Mouse (Mus musculus) hindbrain, embryonic 11.5 days (tissue): Measurements from ENCODE around the gene Pfkl. TPM values are rescaled to one million over a fixed set of nuclear protein-coding genes. Genes with fewer than 3 reads are reported as not detected.

Source experiments
- ATAC-seq: fragments of 200-750 bp; cut with Nextera tagmentation; 2 replicates; pipeline ENCODE4 v1.8.0; 2017; ENCODE audit warnings: mild to moderate bottlenecking, moderate TSS enrichment, moderate library complexity; ENCODE audit not compliant: low FRiP score
- DNase-seq: peaks from one replicate; pipeline ENCODE4 v3.0.0-alpha.2; 2015; ENCODE audit warnings: low spot score
- H3K27ac ChIP-seq: fragments of 300-500 bp; sonication (generic); 2 replicates; pipeline ENCODE4 v1.5.1; 2014; ENCODE audit warnings: mild to moderate bottlenecking, low read depth, low read length
- H3K27me3 ChIP-seq: fragments of 300-500 bp; sonication (generic); 2 replicates; pipeline ENCODE4 v1.6.1; 2014; ENCODE audit warnings: mild to moderate bottlenecking, low read length, moderate library complexity, mixed read lengths; ENCODE audit not compliant: control insufficient read depth, insufficient read depth
- H3K36me3 ChIP-seq: fragments of 300-500 bp; sonication (generic); 2 replicates; pipeline ENCODE4 v1.6.1; 2014; ENCODE audit warnings: mild to moderate bottlenecking, low read length, moderate library complexity, mixed read lengths; ENCODE audit not compliant: control insufficient read depth, insufficient read depth
- H3K4me1 ChIP-seq: fragments of 300-500 bp; sonication (generic); replicated peaks from 2 replicates; pipeline ENCODE4 v1.6.1; 2014; ENCODE audit warnings: low read length, mixed read lengths; ENCODE audit not compliant: control insufficient read depth, insufficient read depth
- H3K4me2 ChIP-seq: fragments of 300-500 bp; sonication (generic); replicated peaks from 2 replicates; pipeline ENCODE4 v1.6.1; 2014; ENCODE audit warnings: mild to moderate bottlenecking, low read depth, low read length
- H3K4me3 ChIP-seq: fragments of 300-500 bp; sonication (generic); 2 replicates; pipeline ENCODE4 v1.5.1; 2014; ENCODE audit warnings: low read depth, low read length
- H3K9ac ChIP-seq: fragments of 300-500 bp; sonication (generic); 2 replicates; pipeline ENCODE4 v1.6.1; 2014; ENCODE audit warnings: low read depth, low read length
- H3K9me3 ChIP-seq: fragments of 300-500 bp; sonication (generic); 2 replicates; pipeline ENCODE4 v1.6.1; 2016; ENCODE audit warnings: low read length; ENCODE audit not compliant: control insufficient read depth
- whole genome bisulfite sequencing: fragments of 180-500 bp; shearing (Covaris S2); extraction: QIAGEN DNeasy Blood & Tissue Kit; methylation state at CpG from one replicate; pipeline ENCODE4 v1.1.7; 2014; 5-methylcytosine and 5-hydroxymethylcytosine counted together
- polyA plus RNA-seq: library from polyadenylated mRNA; unstranded; fragments of >200 nt; fragmentation: Nextera tagmentation; extraction: Ambion mirVana; gene quantifications from 2 replicates; pipeline ENCODE4 v1.2.1, GENCODE M21; 2014

The Pfkl gene
- polyA plus RNA-seq, 1 experiment from 2014 or later: 85.5 TPM

DNA sequence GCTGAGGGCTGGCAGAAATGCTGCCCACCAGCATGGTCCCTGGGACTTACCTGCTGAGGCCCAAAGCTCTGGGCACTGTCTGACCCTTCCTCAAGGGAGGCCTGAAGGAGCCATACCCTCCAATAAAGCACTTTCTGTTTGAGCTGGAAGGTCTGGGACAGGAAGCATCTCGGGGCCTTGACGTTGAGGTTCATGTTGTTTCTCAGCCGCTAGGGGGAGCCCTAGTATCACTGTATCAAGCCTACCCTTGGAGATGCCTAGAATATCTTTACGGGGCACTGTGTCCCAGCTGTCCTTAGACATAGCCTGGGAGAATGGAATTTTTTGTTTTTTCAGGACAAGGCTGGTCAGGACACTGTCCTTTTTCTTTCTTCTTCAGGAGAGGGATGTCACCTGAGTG is 25.2 kb downstream of the Pfkl start:
- ATAC-seq (peak; percentile 69; the same call in 1 of the 2 replicates), DNase-seq (peak; percentile 87)
- H3K27me3 ChIP-seq: no peaks in the 10 kb centered on the region
- H3K27ac ChIP-seq: no peak overlapping the region
- H3K36me3 ChIP-seq: peaks cover 6% of the 10 kb centered on the region; the same call in 1 of the 2 replicates
- H3K4me2 ChIP-seq: no peak overlapping the region
- H3K9me3 ChIP-seq: no peaks in the 10 kb centered on the region
- WGBS: 2% methylated on average over 4 of the region's 4 CpGs
- H3K4me1 ChIP-seq: no peaks in the 10 kb centered on the region
- H3K9ac ChIP-seq: no peak overlapping the region
- no peak overlapping the region for H3K4me3 ChIP-seq

DNA sequence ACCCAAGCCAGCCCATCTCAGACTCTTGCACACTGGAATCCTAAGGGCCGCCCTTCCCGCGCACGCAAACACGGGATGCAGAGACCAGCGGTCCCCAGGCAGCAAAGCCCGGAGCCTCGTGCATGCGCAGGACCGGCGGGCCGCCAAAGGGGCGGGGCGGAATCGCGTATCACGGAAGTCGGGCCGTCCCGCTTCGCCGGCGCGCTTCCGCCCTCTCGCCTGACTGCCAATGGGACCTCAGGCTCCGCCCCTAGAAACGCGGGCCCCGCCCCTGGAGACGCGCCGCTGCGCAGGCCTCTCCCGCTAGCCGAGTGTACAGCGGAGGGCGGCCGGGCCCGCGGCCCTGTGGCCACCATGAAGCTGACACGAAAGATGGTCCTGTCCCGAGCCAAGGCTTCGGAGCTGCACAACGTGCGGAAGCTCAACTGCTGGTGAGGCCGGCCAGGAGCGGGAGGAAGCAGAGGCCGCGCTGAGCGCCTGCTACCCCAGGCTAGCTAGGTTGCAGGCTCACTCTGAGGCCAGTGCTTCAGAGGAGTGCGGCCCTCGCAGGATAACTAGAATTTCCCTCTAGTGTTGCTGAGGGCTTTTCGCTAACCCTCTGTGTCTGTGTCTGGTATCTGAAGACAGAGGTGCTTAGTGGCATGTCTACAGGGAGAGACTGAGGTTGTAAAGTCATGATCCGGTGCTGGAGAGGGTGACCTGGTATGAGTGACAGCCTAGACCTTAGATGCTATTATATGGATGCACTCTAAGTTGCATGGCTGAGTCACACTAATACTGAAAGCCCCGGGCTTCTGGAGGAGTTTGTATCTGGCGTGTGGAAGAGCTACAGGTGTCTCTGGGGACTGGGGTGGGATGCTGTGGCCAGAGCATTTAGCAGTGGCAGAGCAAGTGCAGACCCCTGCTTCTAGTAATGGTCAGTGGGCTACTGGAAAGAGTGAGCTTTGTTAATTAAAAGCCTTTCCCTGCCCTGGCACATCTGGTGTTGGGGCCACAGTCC is 31.2 kb downstream of the Pfkl start, which contains the start of gene 1810043G02Rik:
Gene 1810043G02Rik, plus strand, starts transcription at position 174 of the 1,000 bp plus-strand sequence.
- Histone ChIP-seq H3K27ac (peak within 1 kb of the TSS; percentile 70), H3K4me3 (peak within 1 kb of the TSS; percentile 70)
- DNase-seq: peak; percentile 100

DNA sequence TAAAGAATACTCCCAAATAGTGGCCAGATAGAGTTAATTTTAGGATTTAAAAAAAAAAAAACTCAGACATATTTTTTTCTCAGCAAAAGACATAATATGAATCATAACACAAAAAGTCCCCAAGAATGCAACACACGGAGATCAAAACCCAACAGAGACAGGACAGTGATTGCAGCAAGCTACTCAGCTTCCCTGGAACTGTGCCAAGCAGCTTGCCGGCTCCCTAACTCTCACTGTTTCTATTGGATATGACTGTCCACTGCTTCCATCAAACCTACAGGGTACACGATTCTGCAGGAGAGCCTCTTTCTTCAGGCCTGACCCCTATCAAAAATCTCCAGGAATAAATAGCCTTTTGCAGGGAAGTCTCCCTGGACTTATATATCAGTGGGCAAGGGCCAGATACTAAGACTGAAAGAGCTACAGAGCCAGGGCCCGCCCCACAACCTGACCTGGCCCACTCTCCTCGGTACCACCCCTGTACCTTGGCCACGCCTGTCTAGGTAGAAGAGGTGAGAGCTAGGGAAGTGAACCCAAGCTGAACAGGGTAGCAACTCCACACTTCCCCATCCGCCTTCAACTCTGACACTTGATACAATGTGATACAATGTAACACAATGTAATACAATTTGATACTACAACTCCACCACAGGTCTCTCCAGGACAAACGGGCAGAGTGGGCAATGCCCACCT is 33.3 kb downstream of the Pfkl start:
- no peaks in the 10 kb centered on the region for H3K36me3 ChIP-seq
- H3K4me1 ChIP-seq: peaks cover 3% of the 10 kb centered on the region; the same call in 1 of the 2 replicates
- H3K4me2 ChIP-seq: no peak overlapping the region
- H3K9ac ChIP-seq: no peak overlapping the region
- 85% methylated on average over 8 of the region's 8 CpGs for WGBS
- no peaks in the 10 kb centered on the region for H3K27me3 ChIP-seq
- DNase-seq: no peak
- H3K4me3 ChIP-seq: no peak overlapping the region
- no peak overlapping the region for H3K27ac ChIP-seq
- no peaks in the 10 kb centered on the region for H3K9me3 ChIP-seq
- no peak for ATAC-seq

More for the DNA sequence above, 31.2 kb downstream of the Pfkl start, which contains the start of gene 1810043G02Rik:
- WGBS: 2% methylated on average over 55 of the region's 57 CpGs
- no peaks in the 10 kb centered on the region for H3K27me3 ChIP-seq
- no peaks in the 10 kb centered on the region for H3K9me3 ChIP-seq
- H3K4me1 ChIP-seq: peaks cover 3% of the 10 kb centered on the region; the same call in 1 of the 2 replicates
- peak within 1 kb of the TSS; percentile 73 for H3K4me2 ChIP-seq
- peak within 1 kb of the TSS; percentile 84 for H3K9ac ChIP-seq
- peak; percentile 97 for ATAC-seq
- H3K36me3 ChIP-seq: no peaks in the 10 kb centered on the region

DNA sequence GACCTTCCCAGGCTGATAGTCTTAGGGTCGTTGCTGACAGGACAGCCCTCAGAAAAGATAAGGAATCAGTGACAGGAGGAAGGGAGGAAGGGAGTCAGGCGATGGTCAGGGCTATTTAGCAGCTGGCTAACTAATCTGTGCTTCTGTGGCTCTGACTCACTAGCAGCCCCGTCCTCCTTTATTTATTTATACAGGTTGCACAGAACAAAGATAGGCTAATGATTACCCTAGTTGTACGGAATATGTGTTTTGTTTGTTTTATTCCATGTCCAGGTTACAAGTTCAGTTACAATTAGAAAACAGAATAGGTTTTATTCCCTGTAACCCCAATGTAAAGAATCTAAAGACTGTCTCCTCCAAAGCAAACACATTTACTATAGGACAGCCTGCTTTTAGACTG is 34.2 kb downstream of the Pfkl start:
- Histone ChIP-seq H3K4me1 (peaks cover 3% of the 10 kb centered on the region; the same call in 1 of the 2 replicates), H3K36me3 (no peaks in the 10 kb centered on the region), H3K4me2 (no peak overlapping the region), H3K27me3 (no peaks in the 10 kb centered on the region), H3K27ac (no peak overlapping the region), H3K9me3 (no peaks in the 10 kb centered on the region), H3K4me3 (no peak overlapping the region), H3K9ac (no peak overlapping the region)
- DNase-seq (no peak), ATAC-seq (no peak)
- 43% methylated on average over 4 of the region's 4 CpGs for WGBS

DNA sequence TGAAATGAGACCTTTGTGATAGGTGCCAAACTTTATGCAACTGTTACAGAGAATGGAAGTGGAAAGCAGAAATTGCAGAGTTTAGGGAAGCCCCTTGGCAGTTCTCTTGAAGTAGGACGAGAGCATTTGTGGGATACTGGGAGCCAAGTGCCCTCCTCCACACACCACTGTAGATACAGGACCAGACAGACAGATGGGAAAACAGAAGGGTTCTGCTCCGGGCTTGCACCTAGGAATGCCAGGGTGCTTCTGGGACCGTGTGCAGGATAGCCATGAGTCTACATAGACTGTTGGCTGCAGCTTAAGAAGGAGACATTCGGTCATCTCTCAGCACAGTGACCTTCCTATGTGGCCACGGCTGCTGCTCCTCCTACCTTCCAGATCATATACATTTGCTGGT is 35.1 kb downstream of the Pfkl start:
- H3K4me1 ChIP-seq: peaks cover 3% of the 10 kb centered on the region; the same call in 1 of the 2 replicates
- no peak for ATAC-seq
- 63% methylated on average over 5 of the region's 5 CpGs for WGBS

DNA sequence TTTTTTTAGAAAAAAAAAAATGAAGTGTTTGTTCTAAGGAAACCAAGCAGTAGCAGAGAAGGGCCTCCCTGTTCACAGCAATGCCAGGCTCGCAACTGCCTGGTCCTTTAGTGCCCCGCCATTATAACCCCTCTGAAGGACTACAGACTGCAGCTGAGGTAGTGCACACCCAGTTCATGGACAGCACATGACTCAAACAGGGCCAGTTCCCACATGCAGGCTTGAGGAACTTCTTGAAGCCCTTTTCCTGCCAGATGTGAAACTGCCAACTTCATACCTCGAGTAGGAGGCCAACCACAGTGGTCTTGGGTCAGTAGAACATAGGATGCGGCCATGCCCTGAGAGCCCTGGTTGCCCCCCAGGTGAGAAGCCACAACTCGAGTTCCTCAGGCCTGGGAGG is 35.6 kb downstream of the Pfkl start:
- ATAC-seq: no peak

More for the DNA sequence above, 35.1 kb downstream of the Pfkl start:
- no peaks in the 10 kb centered on the region for H3K36me3 ChIP-seq
- H3K9me3 ChIP-seq: no peaks in the 10 kb centered on the region
- DNase-seq: no peak
- H3K4me3 ChIP-seq: no peak overlapping the region
- no peak overlapping the region for H3K27ac ChIP-seq
- H3K27me3 ChIP-seq: peaks cover 6% of the 10 kb centered on the region; the same call in 1 of the 2 replicates
- no peak overlapping the region for H3K9ac ChIP-seq
- no peak overlapping the region for H3K4me2 ChIP-seq

DNA sequence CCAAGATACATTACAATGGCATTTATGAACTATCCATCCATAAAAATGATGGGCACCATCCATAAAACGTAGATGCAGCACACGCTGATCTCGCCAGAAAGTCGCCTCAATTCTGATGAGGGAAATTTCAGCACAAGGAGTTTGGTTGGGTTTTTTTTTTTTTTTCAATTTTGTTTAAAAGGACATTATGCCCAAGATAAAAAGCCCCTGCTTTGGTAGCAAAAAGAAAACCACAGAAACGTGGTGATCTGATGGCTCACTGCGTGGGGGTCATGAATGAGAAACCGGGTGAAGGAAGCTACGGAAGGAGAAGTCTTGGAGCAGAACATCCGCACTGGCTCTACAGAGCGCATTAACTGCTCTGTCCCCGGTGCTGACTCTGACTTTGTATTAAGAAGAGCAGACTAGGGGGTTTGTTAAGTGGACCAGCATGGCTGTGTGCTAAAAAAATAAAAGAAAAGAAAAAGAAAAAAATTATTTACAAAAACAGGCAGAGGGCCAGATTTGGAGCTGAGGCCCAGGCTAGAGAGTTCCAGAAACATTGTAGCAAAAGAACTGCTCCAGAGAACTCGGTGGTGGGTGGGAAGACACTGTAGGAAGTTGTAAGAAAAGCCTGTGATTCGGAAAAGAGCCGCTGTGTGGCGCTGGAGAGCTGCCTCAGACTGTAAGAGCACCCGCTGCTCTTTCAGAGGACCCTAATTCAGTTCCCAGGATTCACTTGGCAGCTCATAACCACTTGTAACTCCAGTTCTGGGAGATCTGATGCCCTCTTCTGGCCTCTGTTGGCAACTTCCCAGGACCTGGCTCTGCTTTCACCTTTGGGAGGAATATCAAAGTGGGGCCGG is 38.0 kb downstream of the Pfkl start:
- Histone ChIP-seq H3K36me3 (no peaks in the 10 kb centered on the region), H3K4me1 (no peaks in the 10 kb centered on the region), H3K9me3 (no peaks in the 10 kb centered on the region), H3K4me3 (no peak overlapping the region), H3K4me2 (no peak overlapping the region), H3K9ac (no peak overlapping the region), H3K27me3 (peaks cover 21% of the 10 kb centered on the region), H3K27ac (no peak overlapping the region)
- DNase-seq (peak; percentile 67), ATAC-seq (no peak)
- 64% methylated on average over 17 of the region's 17 CpGs for WGBS

More for the DNA sequence above, 35.6 kb downstream of the Pfkl start:
- Histone ChIP-seq H3K4me2 (no peak overlapping the region), H3K36me3 (no peaks in the 10 kb centered on the region), H3K27ac (no peak overlapping the region), H3K4me1 (peaks cover 3% of the 10 kb centered on the region; the same call in 1 of the 2 replicates), H3K9me3 (no peaks in the 10 kb centered on the region), H3K27me3 (peaks cover 10% of the 10 kb centered on the region), H3K9ac (no peak overlapping the region), H3K4me3 (no peak overlapping the region)
- DNase-seq: no peak
- 71% methylated on average over 5 of the region's 5 CpGs for WGBS

DNA sequence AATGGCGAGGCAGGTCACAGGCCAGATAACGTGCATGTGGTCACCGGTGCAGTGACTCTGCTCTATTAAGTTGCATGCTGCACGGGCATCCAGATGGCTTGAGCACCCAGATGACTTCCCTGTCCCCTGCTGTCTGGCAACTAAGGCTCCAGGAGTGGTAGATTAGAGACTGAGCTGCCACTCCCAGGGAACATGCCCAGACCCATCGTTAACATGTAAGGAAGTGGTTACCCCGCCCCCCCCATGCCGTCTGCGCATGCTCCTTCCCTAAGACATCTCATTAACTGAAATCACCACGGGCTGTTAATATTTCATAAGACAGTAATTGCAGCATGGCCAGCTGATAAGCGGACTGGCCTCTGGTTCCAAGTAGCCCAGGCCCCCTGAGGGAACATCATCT is 38.7 kb downstream of the Pfkl start:
- no peaks in the 10 kb centered on the region for H3K9me3 ChIP-seq
- no peak overlapping the region for H3K27ac ChIP-seq
- peaks cover 21% of the 10 kb centered on the region for H3K27me3 ChIP-seq
- H3K4me2 ChIP-seq: no peak overlapping the region
- WGBS: 89% methylated on average over 10 of the region's 10 CpGs
- H3K9ac ChIP-seq: no peak overlapping the region
- ATAC-seq (no peak), DNase-seq (no peak)
- H3K4me3 ChIP-seq: no peak overlapping the region
- H3K4me1 ChIP-seq: no peaks in the 10 kb centered on the region
- H3K36me3 ChIP-seq: no peaks in the 10 kb centered on the region
